Mouse (Mus musculus) liver, embryonic 14.5 days (tissue): ENCODE results near the gene Gm3402. TPM values are rescaled to one million over a fixed set of nuclear protein-coding genes. Genes with fewer than 3 reads are reported as not detected.
"Not testable (repeated sequence)": the region's sequence is repeated elsewhere in the genome, so short reads cannot be mapped to it uniquely, and the experiment has no call there.

ENCODE experiments used
- ATAC-seq: fragments of 200-750 bp; cut with Nextera tagmentation; 2 replicates; pipeline ENCODE4 v1.8.0; 2017; ENCODE audit warnings: moderate number of reproducible peaks, mild to moderate bottlenecking, moderate library complexity; ENCODE audit not compliant: insufficient read depth
- DNase-seq, 3 experiments: peaks; one replicate each; pipeline ENCODE4 v3.0.0-alpha.2; 2012 to 2013; ENCODE audit warnings: low read depth in 3 of 3, low spot score in 3 of 3
- H3K27ac ChIP-seq: fragments of 300-500 bp; sonication (generic); 2 replicates; pipeline ENCODE4 v1.5.1; 2014; ENCODE audit warnings: moderate library complexity, mild to moderate bottlenecking, control low read depth, inconsistent platforms
- H3K27me3 ChIP-seq: fragments of 300-500 bp; sonication (generic); 2 replicates; pipeline ENCODE4 v1.6.1; 2014; ENCODE audit warnings: mild to moderate bottlenecking, low read length, moderate library complexity; ENCODE audit not compliant: control insufficient read depth, insufficient read depth
- H3K36me3 ChIP-seq: fragments of 300-500 bp; sonication (generic); replicated peaks from 2 replicates; pipeline ENCODE4 v1.6.1; 2014; ENCODE audit warnings: low read depth; ENCODE audit not compliant: control insufficient read depth, insufficient read depth
- H3K4me1 ChIP-seq, 2 experiments: fragments of 200-500 bp in 1 of 2; fragments of 300-500 bp in 1 of 2; sonication (generic) in 1 of 2; replicated peaks; 2 replicates each; pipeline ENCODE4 v1.6.1; 2012 to 2014; ENCODE audit warnings: antibody characterized with exemption in 1 of 2, inconsistent platforms in 1 of 2, low read length in 1 of 2; ENCODE audit not compliant: control insufficient read depth in 2 of 2, insufficient read depth in 2 of 2
- H3K4me2 ChIP-seq: fragments of 300-500 bp; sonication (generic); 2 replicates; pipeline ENCODE4 v1.6.1; 2014; ENCODE audit warnings: low read depth, mild to moderate bottlenecking, control low read depth, moderate library complexity
- H3K4me3 ChIP-seq, 2 experiments: fragments of 200-500 bp in 1 of 2; fragments of 300-500 bp in 1 of 2; sonication (generic) in 1 of 2; 2 replicates each; pipeline ENCODE4 v1.5.1; 2012 to 2014; ENCODE audit warnings: low read depth in 2 of 2, low read length in 2 of 2, mild to moderate bottlenecking in 2 of 2, control low read depth in 1 of 2, inconsistent platforms in 1 of 2, moderate library complexity in 1 of 2; ENCODE audit not compliant: insufficient read depth in 1 of 2
- H3K9ac ChIP-seq: fragments of 300-500 bp; sonication (generic); replicated peaks from 2 replicates; pipeline ENCODE4 v1.6.1; 2014; ENCODE audit warnings: mild to moderate bottlenecking, control low read depth, moderate library complexity
- H3K9me3 ChIP-seq: fragments of 300-500 bp; sonication (generic); 2 replicates; pipeline ENCODE4 v1.6.1; 2016; ENCODE audit warnings: low read length, mixed read lengths; ENCODE audit not compliant: control insufficient read depth
- CTCF ChIP-seq: IDR thresholded peaks from 2 replicates; pipeline ENCODE4 v1.5.1; 2016; ENCODE audit warnings: antibody characterized with exemption, low read depth, control low read depth
- EP300 ChIP-seq: IDR thresholded peaks from 2 replicates; pipeline ENCODE4 v1.6.1; 2016; ENCODE audit warnings: antibody characterized with exemption, low read depth
- WGBS: fragments of 180-500 bp; shearing (Covaris S2); extraction: QIAGEN DNeasy Blood & Tissue Kit; methylation state at CpG from one replicate; pipeline ENCODE4 v1.1.7; 2014; ENCODE audit not compliant: insufficient replicate concordance; 5-methylcytosine and 5-hydroxymethylcytosine counted together
- polyA plus RNA-seq, 2 experiments: library from polyadenylated mRNA; depleted of rRNA in 1 of 2; stranded (reverse) in 1 of 2; unstranded in 1 of 2; fragments of >200 nt; fragmentation: Nextera tagmentation in 1 of 2; extraction: Ambion mirVana in 1 of 2; gene quantifications; 2 replicates each; pipeline versions ENCODE4 v1.2.1 to v1.2.3; 2012 to 2014

Gene Gm3402
- polyA plus RNA-seq (2012; rRNA removed): not detected in 2 replicates
- polyA plus RNA-seq (2014; fragmentation: Nextera tagmentation; extraction: Ambion mirVana): not detected in 2 replicates

DNA sequence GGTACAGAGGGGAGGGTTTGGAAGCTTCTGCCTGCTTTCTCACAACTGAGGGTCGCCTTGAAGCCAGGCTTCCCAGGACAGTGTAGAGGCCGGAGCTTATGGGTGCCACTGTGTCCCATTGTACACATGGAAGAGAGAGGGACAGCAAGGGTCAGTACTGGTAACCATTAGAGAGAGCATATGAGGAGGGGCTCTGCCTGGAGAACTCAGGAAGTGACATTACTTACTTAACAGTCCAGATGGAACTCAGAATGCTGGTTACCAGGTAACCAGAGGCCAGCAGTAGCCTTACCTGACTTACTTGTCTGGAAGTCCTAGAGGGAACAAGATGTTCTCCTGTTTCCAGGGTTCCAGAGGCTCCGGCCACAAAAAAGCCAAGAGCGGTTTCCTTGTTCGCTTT, at the start of gene Gm3402:
Gene Gm3402 (plus strand): TSS at position 301 of the 400 bp plus-strand sequence.
- DNase-seq, H3K27ac ChIP-seq, H3K36me3 ChIP-seq, H3K27me3 ChIP-seq, H3K9ac ChIP-seq, H3K4me3 ChIP-seq, H3K9me3 ChIP-seq, ATAC-seq, H3K4me2 ChIP-seq, H3K4me1 ChIP-seq: not testable (repeated sequence)
- WGBS: no CpG with 5 or more reads among the region's 5 CpGs

DNA sequence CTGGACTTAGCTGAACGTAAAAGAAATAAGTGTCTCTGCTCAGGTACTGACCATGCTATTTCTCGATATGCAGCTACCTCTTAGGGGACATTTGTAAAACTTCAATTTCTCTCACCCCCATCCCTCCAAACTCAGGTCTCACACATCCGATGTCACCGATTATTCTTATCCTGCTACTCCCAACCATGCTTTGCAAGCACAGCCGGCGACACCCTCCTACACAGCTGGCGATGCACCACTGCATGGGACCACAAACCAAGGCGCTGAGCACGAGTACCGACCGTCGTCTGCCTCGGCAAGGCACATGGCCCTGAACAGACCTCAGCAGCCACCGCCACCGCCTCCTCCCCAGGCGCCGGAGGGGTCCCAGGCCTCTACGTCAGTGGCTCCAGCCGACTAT, 47.3 kb upstream of the Gm3402 start:
- Histone ChIP-seq H3K27me3 (no peaks in the 10 kb centered on the region), H3K9ac (no peak overlapping the region), H3K27ac (no peak overlapping the region), H3K36me3 (no peaks in the 10 kb centered on the region), H3K4me1 (no peaks in the 10 kb centered on the region), H3K9me3 (no peaks in the 10 kb centered on the region), H3K4me3 (no peak overlapping the region), H3K4me2 (no peak overlapping the region)
- 79% methylated on average over 19 of the region's 19 CpGs for WGBS
- ATAC-seq (no peak), DNase-seq (no peak)
- TF ChIP-seq CTCF (no peak), EP300 (no peak)

DNA sequence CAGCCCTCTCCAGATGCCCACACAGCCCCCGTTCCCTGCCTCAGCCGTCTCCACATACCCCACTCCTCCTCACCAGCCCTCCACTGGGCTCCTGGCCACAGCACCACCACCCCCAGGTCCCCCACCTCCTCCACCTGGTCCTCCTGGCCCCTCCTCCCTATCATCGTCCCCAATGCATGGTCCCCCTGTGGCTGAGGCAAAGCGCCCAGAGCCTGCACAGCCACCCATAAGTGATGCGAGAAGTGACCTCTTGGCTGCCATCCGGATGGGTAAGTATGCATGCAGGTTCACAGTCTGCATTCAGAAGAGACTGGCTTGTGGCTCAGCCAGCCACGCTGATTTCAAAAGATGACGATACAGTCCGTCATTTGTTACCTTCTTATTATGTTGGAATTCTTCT, 45.6 kb upstream of the Gm3402 start:
- Histone ChIP-seq H3K36me3 (no peaks in the 10 kb centered on the region), H3K27me3 (no peaks in the 10 kb centered on the region), H3K4me1 (no peaks in the 10 kb centered on the region), H3K4me2 (no peak overlapping the region), H3K9me3 (no peaks in the 10 kb centered on the region), H3K27ac (no peak overlapping the region), H3K9ac (no peak overlapping the region), H3K4me3 (no peak overlapping the region)
- no peak for ATAC-seq
- TF ChIP-seq CTCF: no peak
- TF ChIP-seq EP300: no peak
- DNase-seq: no peak
- 72% methylated on average over 9 of the region's 9 CpGs for WGBS

DNA sequence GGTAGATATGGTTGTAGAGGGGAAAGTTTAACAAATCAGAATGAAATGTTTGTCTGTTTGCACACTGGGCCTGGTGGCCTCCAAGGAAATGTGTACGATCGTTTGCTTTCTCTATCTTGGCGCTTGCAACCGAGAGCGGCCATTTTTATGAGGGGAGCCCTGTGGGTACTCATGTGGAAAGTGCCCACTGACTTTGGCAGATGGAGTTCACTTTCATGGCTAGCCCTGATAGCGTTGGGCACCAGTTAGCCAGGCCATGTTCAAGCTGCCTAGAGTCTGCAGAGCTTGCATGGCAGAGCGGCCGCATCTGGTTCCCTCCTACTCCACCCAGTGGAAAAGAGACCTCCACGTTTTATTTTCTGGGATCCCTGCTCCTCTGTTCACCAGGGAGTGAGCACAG, 43.1 kb upstream of the Gm3402 start:
- Histone ChIP-seq H3K27ac (no peak overlapping the region), H3K36me3 (no peaks in the 10 kb centered on the region), H3K4me1 (no peaks in the 10 kb centered on the region), H3K4me2 (no peak overlapping the region), H3K4me3 (no peak overlapping the region), H3K27me3 (no peaks in the 10 kb centered on the region), H3K9me3 (no peaks in the 10 kb centered on the region), H3K9ac (no peak overlapping the region)
- no peak for ATAC-seq
- TF ChIP-seq EP300 (no peak), CTCF (no peak)
- 68% methylated on average over 9 of the region's 9 CpGs for WGBS
- no peak for DNase-seq

DNA sequence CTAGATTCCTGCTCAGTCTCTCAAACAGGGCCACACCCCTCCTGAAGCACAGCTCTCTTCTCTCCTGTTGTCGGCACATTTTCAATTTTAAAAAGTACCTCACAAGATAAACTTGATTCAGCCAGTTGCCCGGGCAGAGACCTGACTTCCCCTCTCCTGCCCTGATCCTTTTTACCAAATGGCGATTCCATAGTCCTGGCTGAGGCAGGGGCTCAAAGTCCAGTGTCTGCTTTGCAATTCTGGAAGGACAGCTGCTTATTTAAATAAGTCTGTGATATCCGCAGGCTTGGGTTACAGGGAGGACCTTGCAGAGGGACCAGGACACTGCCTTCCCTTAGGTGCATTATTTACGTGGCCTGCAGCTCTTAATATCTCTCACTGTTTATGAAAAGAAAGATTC, 42.6 kb upstream of the Gm3402 start:
- WGBS: 58% methylated on average over 5 of the region's 5 CpGs
- DNase-seq: no peak
- Histone ChIP-seq H3K27ac (no peak overlapping the region), H3K4me3 (no peak overlapping the region), H3K27me3 (no peaks in the 10 kb centered on the region), H3K4me2 (no peak overlapping the region), H3K9me3 (no peaks in the 10 kb centered on the region), H3K36me3 (no peaks in the 10 kb centered on the region), H3K4me1 (no peaks in the 10 kb centered on the region), H3K9ac (no peak overlapping the region)
- ATAC-seq: no peak
- TF ChIP-seq CTCF (no peak), EP300 (no peak)
